Mouse (Mus musculus) forebrain, embryonic 16.5 days (tissue): ENCODE data around the gene Tysnd1. TPM values are rescaled to one million over a fixed set of nuclear protein-coding genes. Genes with fewer than 3 reads are reported as not detected.

Experiments used
- ATAC-seq: fragments of 200-750 bp; cut with Nextera tagmentation; 2 replicates; pipeline ENCODE4 v1.8.0; 2017; ENCODE audit warnings: mild to moderate bottlenecking, moderate library complexity
- H3K27ac ChIP-seq: fragments of 300-500 bp; sonication (generic); 2 replicates; pipeline ENCODE4 v1.5.1; 2014; ENCODE audit warnings: low read length, control low read depth
- H3K27me3 ChIP-seq: fragments of 300-500 bp; sonication (generic); replicated peaks from 2 replicates; pipeline ENCODE4 v1.6.1; 2014; ENCODE audit warnings: low read length; ENCODE audit not compliant: control insufficient read depth, insufficient read depth
- H3K36me3 ChIP-seq: fragments of 300-500 bp; sonication (generic); 2 replicates; pipeline ENCODE4 v1.6.1; 2014; ENCODE audit not compliant: control insufficient read depth, insufficient read depth
- H3K4me1 ChIP-seq: fragments of 300-500 bp; sonication (generic); replicated peaks from 2 replicates; pipeline ENCODE4 v1.6.1; 2014; ENCODE audit warnings: low read length; ENCODE audit not compliant: control insufficient read depth, insufficient read depth
- H3K4me2 ChIP-seq: fragments of 300-500 bp; sonication (generic); 2 replicates; pipeline ENCODE4 v1.6.1; 2014; ENCODE audit warnings: mild to moderate bottlenecking, low read length, control low read depth
- H3K4me3 ChIP-seq: fragments of 300-500 bp; sonication (generic); replicated peaks from 2 replicates; pipeline ENCODE4 v1.5.1; 2014; ENCODE audit warnings: mild to moderate bottlenecking, low read length, control low read depth
- H3K9ac ChIP-seq: fragments of 300-500 bp; sonication (generic); replicated peaks from 2 replicates; pipeline ENCODE4 v1.6.1; 2014; ENCODE audit warnings: low read depth, low read length, control low read depth
- H3K9me3 ChIP-seq: fragments of 300-500 bp; sonication (generic); 2 replicates; pipeline ENCODE4 v1.6.1; 2016; ENCODE audit warnings: low read length; ENCODE audit not compliant: control insufficient read depth
- WGBS: fragments of 180-500 bp; shearing (Covaris S2); extraction: QIAGEN DNeasy Blood & Tissue Kit; methylation state at CpG from one replicate; pipeline ENCODE4 v1.1.7; 2014; 5-methylcytosine and 5-hydroxymethylcytosine counted together
- polyA plus RNA-seq: library from polyadenylated mRNA; unstranded; fragments of >200 nt; fragmentation: Nextera tagmentation; extraction: Ambion mirVana; gene quantifications from 2 replicates; pipeline ENCODE4 v1.2.1, GENCODE M21; 2015

The Tysnd1 gene
- polyA plus RNA-seq, 1 experiment from 2014 or later = 20.2 TPM

DNA sequence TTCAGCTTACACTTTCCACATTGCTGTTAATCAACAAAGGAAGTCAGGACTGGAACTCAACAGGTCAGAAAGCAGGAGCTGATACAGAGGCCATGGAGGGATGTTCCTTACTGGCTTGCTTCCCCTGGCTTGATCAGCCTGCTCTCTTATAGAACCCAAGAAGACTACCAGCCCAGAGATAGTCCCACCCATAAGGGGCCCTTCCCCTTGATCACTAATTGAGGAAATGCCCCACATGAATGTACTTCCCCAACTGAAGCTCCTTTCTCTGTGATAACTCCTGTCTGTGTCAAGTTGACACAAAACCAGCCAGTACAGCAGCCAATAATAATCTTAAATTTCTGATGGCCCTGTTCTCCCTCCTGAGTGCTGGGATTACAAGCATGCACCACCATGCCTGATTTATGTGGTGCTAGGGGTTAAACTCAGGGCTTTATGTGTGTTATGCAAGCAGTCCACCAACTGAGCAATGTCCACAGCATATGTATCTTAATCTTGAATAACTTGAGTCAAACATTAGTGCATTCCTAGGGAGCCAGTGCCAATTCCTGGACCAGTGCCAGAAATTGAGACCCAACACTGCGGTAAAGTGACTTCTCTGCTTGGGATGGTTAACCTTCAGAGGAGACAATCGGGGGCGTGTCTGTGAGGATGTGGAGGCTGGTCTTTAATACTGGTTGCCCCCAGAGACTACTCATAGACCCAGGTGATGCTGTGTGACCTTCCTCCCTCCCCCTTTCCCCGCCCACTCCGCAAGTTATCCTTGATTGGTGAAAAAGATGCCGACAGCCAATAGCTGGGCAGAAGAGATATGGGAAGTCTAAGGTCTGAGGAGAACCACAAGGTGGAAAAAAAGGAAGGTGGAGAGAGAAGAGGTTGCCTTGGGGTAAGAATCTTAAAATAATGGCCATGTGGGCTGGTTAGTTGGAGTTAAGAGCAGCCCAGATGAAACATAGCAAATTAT, 11.4 kb downstream of the Tysnd1 start:
- 76% methylated on average over 6 of the region's 6 CpGs for WGBS
- H3K4me2 ChIP-seq = no peak overlapping the region
- no peak overlapping the region for H3K27ac ChIP-seq
- H3K9ac ChIP-seq = no peak overlapping the region
- H3K36me3 ChIP-seq = peaks cover 3% of the 10 kb centered on the region; the same call in 1 of the 2 replicates
- no peak for ATAC-seq
- no peak overlapping the region for H3K4me3 ChIP-seq
- no peaks in the 10 kb centered on the region for H3K27me3 ChIP-seq
- no peaks in the 10 kb centered on the region for H3K9me3 ChIP-seq
- no peaks in the 10 kb centered on the region for H3K4me1 ChIP-seq

DNA sequence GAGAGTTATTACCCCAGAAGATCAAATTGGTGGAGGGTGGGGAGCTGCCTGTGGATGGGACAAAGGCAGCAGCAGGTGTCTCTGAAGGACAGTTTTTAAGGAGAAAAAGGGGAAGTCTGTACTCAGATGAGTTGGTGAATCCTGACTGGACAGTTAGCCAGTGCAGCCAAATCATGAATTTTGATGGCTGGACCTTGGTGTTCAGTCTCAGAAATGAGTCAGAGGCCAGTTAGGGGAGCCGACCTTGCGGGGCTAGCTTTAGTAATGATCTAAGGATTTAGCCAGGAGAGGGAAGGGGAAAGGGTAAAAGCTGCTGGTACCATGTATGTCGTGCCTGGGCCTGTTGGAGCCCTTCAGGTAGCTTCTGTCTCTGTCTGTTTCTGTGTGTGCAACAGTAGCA, 18.3 kb downstream of the Tysnd1 start:
- no peak overlapping the region for H3K27ac ChIP-seq
- whole genome bisulfite sequencing = 67% methylated on average over 3 of the region's 3 CpGs
- H3K9ac ChIP-seq = no peak overlapping the region
- H3K36me3 ChIP-seq = no peaks in the 10 kb centered on the region
- no peak for ATAC-seq
- H3K4me1 ChIP-seq = peaks cover 8% of the 10 kb centered on the region
- H3K9me3 ChIP-seq = no peaks in the 10 kb centered on the region
- no peaks in the 10 kb centered on the region for H3K27me3 ChIP-seq
- no peak overlapping the region for H3K4me2 ChIP-seq
- no peak overlapping the region for H3K4me3 ChIP-seq

DNA sequence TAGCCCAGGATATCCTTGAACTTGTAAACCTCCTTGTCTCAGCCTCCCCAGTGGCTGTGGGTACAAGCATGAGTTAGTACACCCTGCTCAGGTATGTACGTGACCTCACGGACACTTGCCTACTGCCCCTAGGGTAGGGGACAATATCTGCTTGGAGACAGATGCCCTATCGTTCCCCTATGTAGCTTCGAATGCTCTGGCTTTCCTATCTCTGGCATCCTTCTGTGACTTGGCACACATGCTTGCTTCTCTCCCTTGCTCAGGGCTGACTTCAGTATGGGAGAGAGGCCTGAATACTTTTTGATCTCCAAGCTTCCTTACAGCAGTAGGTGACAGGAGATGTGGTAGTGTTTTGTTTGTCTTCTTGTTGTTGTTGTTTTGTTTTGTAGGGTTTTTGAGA, 18.8 kb downstream of the Tysnd1 start:
- ATAC-seq = no peak
- H3K9me3 ChIP-seq = no peaks in the 10 kb centered on the region
- H3K4me1 ChIP-seq = peaks cover 8% of the 10 kb centered on the region
- H3K9ac ChIP-seq = no peak overlapping the region
- no peak overlapping the region for H3K4me2 ChIP-seq
- no peaks in the 10 kb centered on the region for H3K36me3 ChIP-seq
- no peaks in the 10 kb centered on the region for H3K27me3 ChIP-seq
- H3K4me3 ChIP-seq = no peak overlapping the region
- 97% methylated on average over 4 of the region's 4 CpGs for WGBS
- H3K27ac ChIP-seq = no peak overlapping the region

DNA sequence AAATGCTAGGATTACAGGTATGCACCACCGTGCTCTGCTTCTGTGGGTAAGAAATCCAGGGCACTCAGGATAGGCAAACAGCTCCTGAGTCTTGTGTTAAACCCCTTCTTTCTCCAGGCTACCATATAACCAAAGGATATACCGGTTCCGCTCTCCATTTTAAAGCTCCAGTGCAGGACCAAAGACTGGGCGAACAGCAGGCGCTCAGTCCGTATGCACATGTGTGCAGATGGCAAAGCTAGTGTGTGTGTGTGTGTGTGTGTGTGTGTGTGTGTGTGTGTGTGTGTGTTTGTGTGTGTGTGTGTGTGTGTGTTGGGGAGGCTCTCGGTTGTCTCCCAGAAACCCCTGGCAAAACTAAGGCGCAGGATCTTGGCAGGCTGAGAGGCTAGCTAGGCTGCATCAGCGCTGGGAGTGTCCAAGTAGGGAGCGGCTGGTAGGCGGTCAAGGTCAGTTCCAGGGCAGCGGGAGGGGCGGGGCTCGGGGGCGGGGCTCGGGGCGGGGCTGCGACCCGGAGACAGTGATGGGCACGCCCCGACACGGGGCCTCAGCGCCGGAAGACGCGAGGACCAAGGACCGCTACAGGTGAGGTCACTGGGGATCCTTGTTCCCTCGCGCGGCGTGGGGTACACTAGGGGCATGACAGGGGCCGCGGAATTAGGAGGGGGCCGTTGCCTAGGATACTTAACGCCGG, 19.6 kb downstream of the Tysnd1 start, which contains the start of gene Aifm2:
Gene Aifm2 (plus strand): TSS at position 493 of the 691 bp plus-strand sequence.
- H3K4me2 ChIP-seq = peak within 1 kb of the TSS; percentile 80
- no peaks in the 10 kb centered on the region for H3K9me3 ChIP-seq
- H3K27me3 ChIP-seq = no peaks in the 10 kb centered on the region
- peak; percentile 49; the same call in 1 of the 2 replicates for ATAC-seq
- peak within 1 kb of the TSS; percentile 47 for H3K4me3 ChIP-seq
- peak within 1 kb of the TSS; percentile 54 for H3K9ac ChIP-seq
- peaks cover 8% of the 10 kb centered on the region for H3K4me1 ChIP-seq
- no peaks in the 10 kb centered on the region for H3K36me3 ChIP-seq
- WGBS = 13% methylated on average over 36 of the region's 36 CpGs
- H3K27ac ChIP-seq = no peak within 1 kb of the TSS

DNA sequence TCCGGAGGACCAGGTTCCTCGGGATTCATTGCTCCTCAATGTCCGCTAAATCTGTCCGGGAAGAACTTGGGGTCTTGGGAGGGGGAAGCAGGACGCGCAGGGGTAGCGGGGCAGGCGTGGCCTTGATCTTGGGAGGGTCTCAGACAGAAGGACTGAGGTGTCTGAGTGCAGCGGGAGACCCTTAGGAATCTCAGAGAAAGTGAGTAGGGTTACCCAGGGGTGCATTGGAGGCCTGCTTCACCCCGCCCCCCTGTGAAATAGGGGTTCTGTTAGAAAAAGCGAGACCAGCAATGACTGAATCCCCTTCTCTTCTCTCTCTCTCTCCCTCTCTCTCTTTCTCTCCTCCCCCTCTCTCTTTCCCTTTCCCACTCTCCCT, 20.1 kb downstream of the Tysnd1 start:
- Histone ChIP-seq H3K36me3 (no peaks in the 10 kb centered on the region), H3K9me3 (no peaks in the 10 kb centered on the region), H3K4me2 (peak overlapping the region; percentile 80), H3K27me3 (no peaks in the 10 kb centered on the region), H3K27ac (no peak overlapping the region), H3K9ac (peak overlapping the region; percentile 54), H3K4me1 (peaks cover 8% of the 10 kb centered on the region), H3K4me3 (peak overlapping the region; percentile 47)
- 2% methylated on average over 11 of the region's 11 CpGs for WGBS
- 0 out of 2 replicates have a peak, but pooled peaks have one; percentile 10 for ATAC-seq

DNA sequence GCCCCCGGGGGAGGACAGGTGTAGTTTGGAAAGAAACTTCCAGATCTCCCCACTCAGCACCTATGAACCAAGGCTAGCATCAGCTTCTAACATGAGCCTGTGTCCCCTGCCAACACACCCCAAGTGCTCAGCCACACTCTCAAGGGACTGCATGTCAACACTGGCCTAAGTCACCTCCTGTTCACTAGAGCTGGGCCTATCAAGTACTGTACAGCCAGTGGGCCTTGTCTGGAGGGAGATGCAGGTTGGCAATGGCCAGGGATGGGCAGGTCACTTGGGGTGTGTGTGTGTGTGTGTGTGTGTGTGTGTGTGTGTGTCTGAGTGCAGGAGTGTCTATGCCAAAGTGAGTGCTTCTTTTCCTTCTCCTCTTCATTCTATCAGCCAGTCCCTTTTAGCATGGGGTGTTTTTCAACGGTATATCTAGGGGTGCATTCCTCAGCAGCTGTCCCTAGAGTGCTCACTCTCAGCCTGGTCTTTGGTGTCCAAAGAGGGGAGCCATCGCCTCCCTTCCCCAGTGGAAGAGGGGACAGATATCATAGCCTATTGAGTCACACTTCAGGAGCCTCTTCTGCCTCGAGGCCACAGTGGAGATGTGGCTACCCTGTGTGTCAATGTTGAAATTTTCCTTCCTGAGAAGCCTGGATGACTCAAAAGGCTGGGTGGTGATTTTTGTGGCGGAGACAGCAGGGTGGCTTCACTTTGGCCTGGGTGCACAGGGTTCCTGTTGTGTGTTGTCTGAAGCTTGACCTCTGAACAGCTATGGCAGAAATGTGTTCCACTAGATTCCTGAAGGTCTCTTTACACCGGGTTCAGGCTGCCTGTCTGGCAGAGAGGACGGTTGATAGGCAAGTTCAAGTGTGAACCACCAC, 20.9 kb downstream of the Tysnd1 start:
- H3K36me3 ChIP-seq = no peaks in the 10 kb centered on the region
- no peak overlapping the region for H3K9ac ChIP-seq
- no peaks in the 10 kb centered on the region for H3K9me3 ChIP-seq
- no peak overlapping the region; the same call in 1 of the 2 replicates for H3K4me2 ChIP-seq
- peaks cover 8% of the 10 kb centered on the region for H3K4me1 ChIP-seq
- H3K27me3 ChIP-seq = no peaks in the 10 kb centered on the region
- H3K4me3 ChIP-seq = no peak overlapping the region
- 75% methylated on average over 7 of the region's 7 CpGs for WGBS
- H3K27ac ChIP-seq = no peak overlapping the region
- ATAC-seq = 0 out of 2 replicates have a peak, but pooled peaks have one; percentile 15

DNA sequence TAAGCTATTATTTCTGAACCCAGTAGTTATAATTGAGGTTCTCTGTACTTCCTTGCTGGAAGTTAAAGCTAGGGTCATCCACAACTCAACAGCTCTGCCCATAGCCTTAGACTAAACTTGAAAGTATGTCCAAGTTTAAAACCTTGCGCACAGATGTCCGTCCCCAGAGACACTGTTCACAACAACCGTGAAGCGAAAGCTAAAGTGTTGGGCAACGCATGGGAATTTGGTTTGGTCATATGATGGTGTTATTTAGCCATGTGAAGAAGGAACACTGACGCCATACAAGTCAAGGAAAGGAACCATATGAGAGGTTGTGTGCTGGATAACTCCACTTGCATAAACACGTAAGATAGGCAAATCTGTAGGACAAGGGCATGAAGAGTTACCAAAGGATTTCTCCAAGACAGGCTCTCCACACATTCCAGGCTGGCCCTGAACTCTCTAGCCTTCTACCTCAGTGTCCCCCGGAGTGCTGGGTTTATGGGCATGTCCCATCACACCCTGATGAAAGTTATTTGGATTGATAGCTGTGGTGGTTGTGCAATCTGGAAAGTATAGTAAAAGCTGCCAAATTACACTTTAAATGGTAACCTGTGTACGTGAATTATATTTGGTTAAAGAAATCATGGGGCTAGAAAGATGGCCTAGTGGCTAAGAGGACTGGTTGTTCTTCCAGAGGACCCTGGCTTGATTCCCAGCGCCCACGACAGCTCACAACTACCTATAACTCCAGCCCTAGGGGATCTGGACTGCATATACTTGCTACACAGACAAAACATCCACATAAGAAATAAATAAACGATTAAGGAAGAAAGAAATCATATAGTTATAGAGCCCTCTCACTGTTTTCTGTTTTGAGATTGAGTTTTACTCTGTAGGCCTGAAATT, 22.3 kb downstream of the Tysnd1 start:
- no peak overlapping the region for H3K4me2 ChIP-seq
- no peaks in the 10 kb centered on the region for H3K27me3 ChIP-seq
- peaks cover 8% of the 10 kb centered on the region for H3K4me1 ChIP-seq
- H3K4me3 ChIP-seq = no peak overlapping the region
- no peak for ATAC-seq
- H3K36me3 ChIP-seq = no peaks in the 10 kb centered on the region
- H3K27ac ChIP-seq = no peak overlapping the region
- H3K9ac ChIP-seq = no peak overlapping the region
- no peaks in the 10 kb centered on the region for H3K9me3 ChIP-seq
- WGBS = 89% methylated on average over 12 of the region's 12 CpGs

DNA sequence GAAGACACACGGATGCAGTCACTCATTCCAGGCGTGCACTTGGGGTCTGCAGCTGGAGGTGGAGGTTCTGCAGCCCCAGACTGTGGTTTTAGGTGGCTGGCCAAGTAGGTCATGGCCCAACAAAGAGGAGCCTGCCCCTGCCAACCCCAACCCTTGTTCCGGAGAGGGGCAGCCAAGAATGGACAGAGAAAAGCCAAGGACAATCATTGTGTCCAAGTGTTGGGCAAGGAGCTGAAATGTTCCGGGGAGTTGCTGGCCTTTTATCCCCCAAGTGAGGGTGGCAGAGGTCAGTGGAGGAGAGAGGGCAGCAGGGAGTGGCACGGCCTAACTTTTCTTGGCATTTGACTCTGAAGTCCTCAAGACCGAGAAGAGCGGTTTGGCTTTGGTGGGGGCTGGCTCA, 25.0 kb downstream of the Tysnd1 start:
- WGBS = 88% methylated on average over 7 of the region's 7 CpGs
- Histone ChIP-seq H3K27ac (no peak overlapping the region), H3K4me2 (no peak overlapping the region), H3K4me3 (no peak overlapping the region), H3K27me3 (no peaks in the 10 kb centered on the region), H3K9me3 (no peaks in the 10 kb centered on the region), H3K36me3 (no peaks in the 10 kb centered on the region), H3K4me1 (peaks cover 5% of the 10 kb centered on the region), H3K9ac (no peak overlapping the region)
- ATAC-seq = no peak
